Mouse (Mus musculus) bone marrow macrophage, adult 2 months (primary cell): ENCODE data around the gene Trim7.

ENCODE experiments used
- CTCF ChIP-seq: IDR thresholded peaks from 2 replicates; pipeline ENCODE4 v1.5.1; 2012; ENCODE audit warnings: low read depth, mild to moderate bottlenecking, low read length, moderate library complexity
- POLR2A ChIP-seq: IDR thresholded peaks from 2 replicates; pipeline ENCODE4 v1.6.1; 2012; ENCODE audit warnings: mild to moderate bottlenecking, low read depth, low read length, borderline replicate concordance

GRCm38 (mm10) chr11:48790946-48791345 lies 35.0 kb upstream of the Trim7 start:
- no peak for TF ChIP-seq POLR2A
- TF ChIP-seq CTCF: no peak
